Mouse (Mus musculus) embryonic fibroblast, embryonic 13.5 days (primary cell): ENCODE results near the gene Cbs. TPM values are rescaled to one million over a fixed set of nuclear protein-coding genes. Genes with fewer than 3 reads are reported as not detected.
A peak's percentile ranks its signal among the peaks of the same experiment; 100 is the strongest.
"Not testable (repeated sequence)": the region's sequence is repeated elsewhere in the genome, so short reads cannot be mapped to it uniquely, and the experiment has no call there.

Experiments used
- H3K27ac ChIP-seq: 2 replicates; pipeline ENCODE4 v1.5.1; 2012; ENCODE audit warnings: low read length, control low read depth, inconsistent platforms; ENCODE audit not compliant: insufficient read depth
- H3K4me1 ChIP-seq: 2 replicates; pipeline ENCODE4 v1.6.1; 2011; ENCODE audit warnings: low read length; ENCODE audit not compliant: control insufficient read depth, insufficient read depth
- H3K4me3 ChIP-seq: 2 replicates; pipeline ENCODE4 v1.5.1; 2011; ENCODE audit warnings: mild to moderate bottlenecking, control low read depth, low read length; ENCODE audit not compliant: insufficient read depth
- CTCF ChIP-seq: IDR thresholded peaks from 2 replicates; pipeline ENCODE4 v1.5.1; 2011; ENCODE audit warnings: mild to moderate bottlenecking, control low read depth, low read length, moderate library complexity, borderline replicate concordance; ENCODE audit not compliant: insufficient read depth
- POLR2A ChIP-seq: IDR thresholded peaks from 2 replicates; pipeline ENCODE4 v1.6.1; 2011; ENCODE audit warnings: low read depth, mild to moderate bottlenecking, control low read depth, low read length, moderate library complexity
- polyA plus RNA-seq: library from polyadenylated mRNA; stranded (reverse); fragments of >200 nt; gene quantifications from 2 replicates; pipeline ENCODE4 v1.2.4, GENCODE M21; 2011; ENCODE audit warnings: low read depth; ENCODE audit not compliant: missing spikeins, insufficient read length

The Cbs gene
- polyA plus RNA-seq, 1 experiment, result 1.7 TPM

- Histone ChIP-seq H3K4me1 (no peaks in the 10 kb centered on the region), H3K4me3 (no peak overlapping the region), H3K27ac (no peak overlapping the region)
- no peak for TF ChIP-seq POLR2A
- no peak for TF ChIP-seq CTCF
Observed at GRCm38 (mm10) chr17:31631081-31631800, 5.8 kb downstream of the Cbs start.

- no peak overlapping the region for H3K4me3 ChIP-seq
Observed at GRCm38 (mm10) chr17:31627961-31628360, 9.1 kb downstream of the Cbs start.

GRCm38 (mm10) chr17:31623101-31623500, 13.9 kb downstream of the Cbs start:
- Histone ChIP-seq H3K4me3 (no peak overlapping the region), H3K27ac (no peak overlapping the region), H3K4me1 (no peaks in the 10 kb centered on the region)
- TF ChIP-seq CTCF (no peak), POLR2A (no peak)

More at GRCm38 (mm10) chr17:31627961-31628360, 9.1 kb downstream of the Cbs start:
- Histone ChIP-seq H3K27ac (no peak overlapping the region), H3K4me1 (no peaks in the 10 kb centered on the region)
- TF ChIP-seq POLR2A (no peak), CTCF (no peak)

- H3K4me1 ChIP-seq, result no peaks in the 10 kb centered on the region
- no peak overlapping the region for H3K4me3 ChIP-seq
- no peak for TF ChIP-seq CTCF
- no peak for TF ChIP-seq POLR2A
- no peak overlapping the region for H3K27ac ChIP-seq
Observed at GRCm38 (mm10) chr17:31613086-31613755, 23.8 kb downstream of the Cbs start.

GRCm38 (mm10) chr17:31609895-31610294, 27.1 kb downstream of the Cbs start:
- H3K4me1 ChIP-seq, result no peaks in the 10 kb centered on the region
- H3K27ac ChIP-seq, result no peak overlapping the region
- TF ChIP-seq CTCF (no peak), POLR2A (no peak)
- no peak overlapping the region for H3K4me3 ChIP-seq

GRCm38 (mm10) chr17:31609173-31609572, 27.9 kb downstream of the Cbs start:
- not testable (repeated sequence) for H3K4me1 ChIP-seq

GRCm38 (mm10) chr17:31607256-31607951, 29.6 kb downstream of the Cbs start:
- TF ChIP-seq POLR2A (no peak), CTCF (no peak)

More at GRCm38 (mm10) chr17:31609173-31609572, 27.9 kb downstream of the Cbs start:
- not testable (repeated sequence) for H3K4me3 ChIP-seq, H3K27ac ChIP-seq

GRCm38 (mm10) chr17:31606424-31606823, 30.6 kb downstream of the Cbs start:
- Histone ChIP-seq H3K27ac (no peak overlapping the region), H3K4me3 (no peak overlapping the region), H3K4me1 (no peaks in the 10 kb centered on the region)
- TF ChIP-seq CTCF (0 out of 2 replicates have a peak, but pooled peaks have one; percentile 14), POLR2A (no peak)

More at GRCm38 (mm10) chr17:31607256-31607951, 29.6 kb downstream of the Cbs start:
- H3K27ac ChIP-seq, result no peak overlapping the region
- no peak overlapping the region for H3K4me3 ChIP-seq
- H3K4me1 ChIP-seq, result no peaks in the 10 kb centered on the region

- Histone ChIP-seq H3K27ac (no peak overlapping the region), H3K4me3 (no peak overlapping the region), H3K4me1 (no peaks in the 10 kb centered on the region)
- no peak for TF ChIP-seq POLR2A
- TF ChIP-seq CTCF, result no peak
Observed at GRCm38 (mm10) chr17:31598593-31598992, 38.4 kb downstream of the Cbs start.

- Histone ChIP-seq H3K4me3 (no peak overlapping the region), H3K27ac (no peak overlapping the region), H3K4me1 (no peaks in the 10 kb centered on the region)
- no peak for TF ChIP-seq CTCF
- no peak for TF ChIP-seq POLR2A
Observed at GRCm38 (mm10) chr17:31597957-31598356, 39.1 kb downstream of the Cbs start.
